Mouse (Mus musculus) midbrain, embryonic 14.5 days (tissue): ENCODE data around the gene Pclo. TPM values are rescaled to one million over a fixed set of nuclear protein-coding genes. Genes with fewer than 3 reads are reported as not detected.
A peak's percentile ranks its signal among the peaks of the same experiment; 100 is the strongest.

Experiments used
- ATAC-seq: fragments of 200-750 bp; cut with Nextera tagmentation; 2 replicates; pipeline ENCODE4 v1.8.0; 2017; ENCODE audit warnings: moderate number of reproducible peaks, moderate library complexity; ENCODE audit not compliant: low FRiP score, low TSS enrichment
- DNase-seq: peaks from one replicate; pipeline ENCODE4 v3.0.0-alpha.2; 2015
- H3K27ac ChIP-seq: fragments of 300-500 bp; sonication (generic); replicated peaks from 2 replicates; pipeline ENCODE4 v1.5.1; 2014; ENCODE audit warnings: mild to moderate bottlenecking, low read depth, low read length, moderate library complexity
- H3K27me3 ChIP-seq: fragments of 300-500 bp; sonication (generic); 2 replicates; pipeline ENCODE4 v1.6.1; 2014; ENCODE audit warnings: low read length, control low read depth, mixed read lengths; ENCODE audit not compliant: control insufficient read depth, insufficient read depth
- H3K36me3 ChIP-seq: fragments of 300-500 bp; sonication (generic); 2 replicates; pipeline ENCODE4 v1.6.1; 2014; ENCODE audit warnings: low read length, control low read depth; ENCODE audit not compliant: control insufficient read depth, insufficient read depth
- H3K4me1 ChIP-seq: fragments of 300-500 bp; sonication (generic); 2 replicates; pipeline ENCODE4 v1.6.1; 2014; ENCODE audit warnings: mild to moderate bottlenecking, antibody characterized with exemption, low read length, control low read depth; ENCODE audit not compliant: control insufficient read depth, insufficient read depth
- H3K4me2 ChIP-seq: fragments of 300-500 bp; sonication (generic); 2 replicates; pipeline ENCODE4 v1.6.1; 2014; ENCODE audit warnings: mild to moderate bottlenecking, low read length, moderate library complexity
- H3K4me3 ChIP-seq: fragments of 300-500 bp; sonication (generic); replicated peaks from 2 replicates; pipeline ENCODE4 v1.5.1; 2014; ENCODE audit warnings: low read depth, low read length
- H3K9ac ChIP-seq: fragments of 300-500 bp; sonication (generic); replicated peaks from 2 replicates; pipeline ENCODE4 v1.6.1; 2014; ENCODE audit warnings: mild to moderate bottlenecking, low read length, moderate library complexity
- H3K9me3 ChIP-seq: fragments of 300-500 bp; sonication (generic); 2 replicates; pipeline ENCODE4 v1.6.1; 2016; ENCODE audit warnings: low read length, control low read depth, mixed read lengths; ENCODE audit not compliant: control insufficient read depth
- WGBS: fragments of 180-500 bp; shearing (Covaris S2); extraction: QIAGEN DNeasy Blood & Tissue Kit; methylation state at CpG from one replicate; pipeline ENCODE4 v1.1.7; 2014; 5-methylcytosine and 5-hydroxymethylcytosine counted together
- polyA plus RNA-seq: library from polyadenylated mRNA; unstranded; fragments of >200 nt; fragmentation: Nextera tagmentation; extraction: Ambion mirVana; gene quantifications from 2 replicates; pipeline ENCODE4 v1.2.1, GENCODE M21; 2014

Gene Pclo
- polyA plus RNA-seq, 1 experiment from 2014 or later, result 17.0 TPM

- no peaks in the 10 kb centered on the region for H3K9me3 ChIP-seq
- no peaks in the 10 kb centered on the region for H3K27me3 ChIP-seq
- no peak overlapping the region for H3K27ac ChIP-seq
- ATAC-seq (no peak), DNase-seq (no peak)
- no peak overlapping the region for H3K4me3 ChIP-seq
- no peaks in the 10 kb centered on the region for H3K4me1 ChIP-seq
- H3K4me2 ChIP-seq, result no peak overlapping the region
- 84% methylated on average over 2 of the region's 2 CpGs for WGBS
- no peak overlapping the region for H3K9ac ChIP-seq
- no peaks in the 10 kb centered on the region for H3K36me3 ChIP-seq
Observed at GRCm38 (mm10) chr5:14531906-14532305, 17.2 kb downstream of the Pclo start.

- Histone ChIP-seq H3K4me1 (no peaks in the 10 kb centered on the region), H3K9me3 (no peaks in the 10 kb centered on the region), H3K27me3 (no peaks in the 10 kb centered on the region), H3K4me2 (no peak overlapping the region), H3K9ac (no peak overlapping the region), H3K27ac (no peak overlapping the region), H3K4me3 (no peak overlapping the region), H3K36me3 (peaks cover 13% of the 10 kb centered on the region)
- WGBS, result 86% methylated on average over 6 of the region's 6 CpGs
- DNase-seq (no peak), ATAC-seq (no peak)
Observed at GRCm38 (mm10) chr5:14539346-14539745, 24.6 kb downstream of the Pclo start.

- Histone ChIP-seq H3K4me2 (no peak overlapping the region), H3K36me3 (peaks cover 13% of the 10 kb centered on the region), H3K9ac (no peak overlapping the region), H3K4me3 (no peak overlapping the region), H3K4me1 (no peaks in the 10 kb centered on the region), H3K27ac (no peak overlapping the region), H3K9me3 (no peaks in the 10 kb centered on the region), H3K27me3 (no peaks in the 10 kb centered on the region)
- ATAC-seq (0 out of 2 replicates have a peak, but pooled peaks have one; percentile 34), DNase-seq (no peak)
- WGBS, result 83% methylated on average over 13 of the region's 13 CpGs
Observed at GRCm38 (mm10) chr5:14539961-14540627, 25.4 kb downstream of the Pclo start.

- DNase-seq, result no peak
Observed at GRCm38 (mm10) chr5:14575626-14576025, 60.9 kb downstream of the Pclo start.

GRCm38 (mm10) chr5:14591479-14591878, 76.8 kb downstream of the Pclo start:
- WGBS, result 86% methylated on average over 3 of the region's 3 CpGs
- Histone ChIP-seq H3K27me3 (no peaks in the 10 kb centered on the region), H3K9ac (no peak overlapping the region), H3K4me3 (no peak overlapping the region), H3K9me3 (no peaks in the 10 kb centered on the region), H3K27ac (no peak overlapping the region), H3K4me1 (0 out of 2 replicates have a peak, but pooled peaks cover 2% of the 10 kb centered on the region), H3K4me2 (no peak overlapping the region), H3K36me3 (no peaks in the 10 kb centered on the region)
- peak; percentile 3 for DNase-seq
- ATAC-seq, result no peak

More at GRCm38 (mm10) chr5:14575626-14576025, 60.9 kb downstream of the Pclo start:
- WGBS, result 92% methylated on average over 3 of the region's 3 CpGs
- H3K9me3 ChIP-seq, result no peaks in the 10 kb centered on the region
- H3K4me1 ChIP-seq, result no peaks in the 10 kb centered on the region
- H3K27me3 ChIP-seq, result no peaks in the 10 kb centered on the region
- no peak overlapping the region for H3K9ac ChIP-seq
- no peak overlapping the region for H3K27ac ChIP-seq
- H3K4me2 ChIP-seq, result no peak overlapping the region
- H3K4me3 ChIP-seq, result no peak overlapping the region
- ATAC-seq, result 0 out of 2 replicates have a peak, but pooled peaks have one; percentile 50
- H3K36me3 ChIP-seq, result no peaks in the 10 kb centered on the region

GRCm38 (mm10) chr5:14595426-14596013, 80.8 kb downstream of the Pclo start:
- DNase-seq (peak; percentile 24), ATAC-seq (no peak)
- H3K36me3 ChIP-seq, result no peaks in the 10 kb centered on the region
- no peaks in the 10 kb centered on the region for H3K9me3 ChIP-seq
- WGBS, result 53% methylated on average over 2 of the region's 2 CpGs
- no peak overlapping the region for H3K4me3 ChIP-seq
- H3K27ac ChIP-seq, result no peak overlapping the region
- no peak overlapping the region for H3K9ac ChIP-seq
- H3K4me1 ChIP-seq, result 0 out of 2 replicates have a peak, but pooled peaks cover 2% of the 10 kb centered on the region
- H3K27me3 ChIP-seq, result no peaks in the 10 kb centered on the region
- H3K4me2 ChIP-seq, result no peak overlapping the region

- DNase-seq, result no peak
- H3K36me3 ChIP-seq, result no peaks in the 10 kb centered on the region
- no peaks in the 10 kb centered on the region for H3K9me3 ChIP-seq
- no peak overlapping the region for H3K4me2 ChIP-seq
- H3K27me3 ChIP-seq, result no peaks in the 10 kb centered on the region
- H3K4me3 ChIP-seq, result no peak overlapping the region
- H3K27ac ChIP-seq, result no peak overlapping the region
- no peak for ATAC-seq
- no peak overlapping the region for H3K9ac ChIP-seq
- no peaks in the 10 kb centered on the region for H3K4me1 ChIP-seq
- WGBS, result 58% methylated on average over 1 of the region's 1 CpGs
Observed at GRCm38 (mm10) chr5:14608318-14608717, 93.6 kb downstream of the Pclo start.

- H3K36me3 ChIP-seq, result no peaks in the 10 kb centered on the region
- no peak overlapping the region for H3K4me2 ChIP-seq
- no peak overlapping the region for H3K27ac ChIP-seq
- H3K9me3 ChIP-seq, result no peaks in the 10 kb centered on the region
- H3K4me3 ChIP-seq, result no peak overlapping the region
- ATAC-seq (no peak), DNase-seq (no peak)
- H3K4me1 ChIP-seq, result no peaks in the 10 kb centered on the region
- H3K27me3 ChIP-seq, result no peaks in the 10 kb centered on the region
- H3K9ac ChIP-seq, result no peak overlapping the region
- WGBS, result 92% methylated on average over 7 of the region's 7 CpGs
Observed at GRCm38 (mm10) chr5:14621146-14621545, 106.4 kb downstream of the Pclo start.

GRCm38 (mm10) chr5:14623360-14623759, 108.6 kb downstream of the Pclo start:
- no peaks in the 10 kb centered on the region for H3K9me3 ChIP-seq
- H3K27ac ChIP-seq, result no peak overlapping the region
- no peak overlapping the region for H3K4me2 ChIP-seq
- DNase-seq (no peak), ATAC-seq (no peak)
- no peak overlapping the region for H3K4me3 ChIP-seq
- no peaks in the 10 kb centered on the region for H3K4me1 ChIP-seq
- H3K9ac ChIP-seq, result no peak overlapping the region
- no peaks in the 10 kb centered on the region for H3K27me3 ChIP-seq
- H3K36me3 ChIP-seq, result no peaks in the 10 kb centered on the region
- WGBS, result 77% methylated on average over 7 of the region's 7 CpGs
